Mouse (Mus musculus) limb, embryonic 13.5 days (tissue): ENCODE data around the gene Megf11. TPM values are rescaled to one million over a fixed set of nuclear protein-coding genes. Genes with fewer than 3 reads are reported as not detected.

ENCODE experiments used
- ATAC-seq: fragments of 200-750 bp; cut with Nextera tagmentation; 2 replicates; pipeline ENCODE4 v1.8.0; 2017; ENCODE audit warnings: low read depth, moderate number of reproducible peaks, moderate TSS enrichment; ENCODE audit not compliant: low FRiP score
- H3K27ac ChIP-seq: fragments of 300-500 bp; sonication (generic); 2 replicates; pipeline ENCODE4 v1.5.1; 2015; ENCODE audit warnings: inconsistent platforms, mild to moderate bottlenecking, moderate library complexity
- H3K27me3 ChIP-seq: fragments of 300-500 bp; sonication (generic); 2 replicates; pipeline ENCODE4 v1.6.1; 2015; ENCODE audit warnings: mild to moderate bottlenecking, inconsistent platforms
- H3K36me3 ChIP-seq: fragments of 300-500 bp; sonication (generic); 2 replicates; pipeline ENCODE4 v1.6.1; 2015; ENCODE audit warnings: inconsistent platforms, mild to moderate bottlenecking, moderate library complexity
- H3K4me1 ChIP-seq: fragments of 300-500 bp; sonication (generic); 2 replicates; pipeline ENCODE4 v1.6.1; 2015; ENCODE audit warnings: inconsistent platforms
- H3K4me2 ChIP-seq: fragments of 300-500 bp; sonication (generic); replicated peaks from 2 replicates; pipeline ENCODE4 v1.6.1; 2015; ENCODE audit warnings: inconsistent platforms, mild to moderate bottlenecking, moderate library complexity
- H3K4me3 ChIP-seq: fragments of 300-500 bp; sonication (generic); 2 replicates; pipeline ENCODE4 v1.5.1; 2015; ENCODE audit warnings: moderate library complexity, mild to moderate bottlenecking, inconsistent platforms
- H3K9ac ChIP-seq: fragments of 300-500 bp; sonication (generic); 2 replicates; pipeline ENCODE4 v1.6.1; 2015; ENCODE audit warnings: mild to moderate bottlenecking, inconsistent platforms
- H3K9me3 ChIP-seq: fragments of 300-500 bp; sonication (generic); 2 replicates; pipeline ENCODE4 v1.6.1; 2016; ENCODE audit warnings: inconsistent platforms
- WGBS: fragments of 180-500 bp; shearing (Covaris S2); methylation state at CpG from one replicate; pipeline ENCODE4 v1.1.7; 2015; 5-methylcytosine and 5-hydroxymethylcytosine counted together
- polyA plus RNA-seq: library from polyadenylated mRNA; unstranded; fragments of >200 nt; fragmentation: Nextera tagmentation; extraction: Ambion mirVana; gene quantifications from 2 replicates; pipeline ENCODE4 v1.2.1, GENCODE M21; 2015

The Megf11 gene
- polyA plus RNA-seq, 1 experiment from 2014 or later: 1.2 TPM

DNA sequence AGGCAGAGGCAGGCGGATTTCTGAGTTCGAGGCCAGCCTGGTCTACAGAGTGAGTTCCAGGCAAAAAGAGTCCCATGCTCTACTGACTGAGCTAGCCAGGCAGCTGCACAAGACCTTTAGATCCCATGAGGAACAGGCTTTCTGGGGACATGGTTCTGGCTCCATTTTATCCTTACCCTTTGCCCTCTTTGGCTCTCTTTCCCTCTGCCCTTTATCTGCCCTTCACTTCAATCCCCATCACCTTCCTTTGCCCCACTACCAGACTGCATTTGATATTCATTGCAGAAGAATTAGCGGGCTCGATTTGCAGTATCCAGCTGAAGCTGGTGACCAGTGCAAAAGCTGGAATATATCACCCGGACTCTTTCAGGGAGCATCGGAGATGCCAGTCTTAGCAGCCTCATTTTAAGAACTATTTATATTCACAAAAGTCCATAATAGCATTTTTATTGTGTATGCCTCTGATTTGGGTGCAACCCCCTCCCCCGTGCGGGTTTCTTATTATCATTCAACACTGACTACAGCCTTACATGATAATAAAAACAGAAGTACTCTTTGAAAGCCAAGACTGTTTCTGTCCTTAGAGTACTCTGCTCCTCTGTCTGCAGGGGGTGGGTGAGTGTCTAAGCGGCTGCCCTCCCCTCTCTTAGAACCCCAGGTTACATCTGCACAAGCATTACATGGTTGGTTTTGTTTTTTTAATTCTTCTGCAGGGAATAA is 24.0 kb upstream of the Megf11 start:
- H3K4me1 ChIP-seq: no peaks in the 10 kb centered on the region
- ATAC-seq: no peak
- H3K27ac ChIP-seq: no peak overlapping the region
- no peak overlapping the region for H3K4me3 ChIP-seq
- H3K36me3 ChIP-seq: no peaks in the 10 kb centered on the region
- H3K4me2 ChIP-seq: no peak overlapping the region
- H3K9me3 ChIP-seq: no peaks in the 10 kb centered on the region
- no peak overlapping the region for H3K9ac ChIP-seq
- H3K27me3 ChIP-seq: no peaks in the 10 kb centered on the region
- 88% methylated on average over 9 of the region's 9 CpGs for WGBS

DNA sequence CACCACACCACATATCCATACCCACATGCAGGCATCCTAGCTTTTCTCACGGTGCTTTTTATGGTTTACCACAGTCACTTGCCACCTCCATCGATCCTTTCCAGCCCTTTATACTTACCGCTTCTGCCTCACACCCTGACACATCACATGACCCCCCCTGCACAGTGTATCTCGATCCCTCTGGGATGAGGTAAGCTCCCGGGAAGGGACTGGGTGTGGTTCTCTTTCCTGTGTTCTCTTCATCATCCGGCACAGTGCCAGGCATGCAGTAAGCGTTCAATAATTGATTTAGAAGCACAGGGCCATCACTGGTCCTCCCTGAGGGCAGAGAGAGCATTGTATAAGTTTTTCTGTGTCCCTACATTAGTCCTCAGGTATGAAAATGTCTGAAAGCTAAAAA is 15.6 kb upstream of the Megf11 start:
- no peak overlapping the region for H3K4me2 ChIP-seq
- H3K27ac ChIP-seq: no peak overlapping the region
- H3K4me1 ChIP-seq: peaks cover 2% of the 10 kb centered on the region; the same call in 1 of the 2 replicates
- H3K4me3 ChIP-seq: no peak overlapping the region
- ATAC-seq: no peak
- 63% methylated on average over 7 of the region's 7 CpGs for WGBS
- H3K9me3 ChIP-seq: no peaks in the 10 kb centered on the region
- peaks cover 11% of the 10 kb centered on the region; the same call in 1 of the 2 replicates for H3K27me3 ChIP-seq
- H3K9ac ChIP-seq: no peak overlapping the region
- no peaks in the 10 kb centered on the region for H3K36me3 ChIP-seq

GRCm38 (mm10) chr9:64371305-64371819 is 14.1 kb upstream of the Megf11 start:
- Histone ChIP-seq H3K4me1 (peaks cover 2% of the 10 kb centered on the region; the same call in 1 of the 2 replicates), H3K27me3 (peaks cover 11% of the 10 kb centered on the region; the same call in 1 of the 2 replicates), H3K9me3 (no peaks in the 10 kb centered on the region), H3K4me3 (no peak overlapping the region), H3K4me2 (no peak overlapping the region), H3K27ac (no peak overlapping the region), H3K9ac (no peak overlapping the region), H3K36me3 (no peaks in the 10 kb centered on the region)
- no peak for ATAC-seq
- WGBS: 49% methylated on average over 11 of the region's 11 CpGs

DNA sequence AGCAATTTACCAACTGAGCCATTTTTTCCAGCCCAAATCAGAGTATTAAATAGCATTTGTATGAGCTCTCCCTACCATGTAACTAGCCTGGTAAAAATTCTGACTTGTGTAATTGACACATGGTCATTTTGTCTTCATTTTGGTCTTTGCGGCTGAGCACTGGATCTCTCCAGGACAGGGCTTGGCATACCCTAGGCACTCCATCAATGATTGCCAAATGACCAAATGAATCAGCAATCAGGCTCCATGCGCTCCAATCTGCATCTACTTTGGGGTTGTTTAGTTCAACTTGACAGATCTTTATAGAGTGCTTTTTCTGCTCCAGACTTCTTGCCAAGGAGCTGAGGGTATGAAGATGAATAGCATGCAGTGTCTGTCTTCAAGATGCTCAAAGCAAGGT is 9.0 kb upstream of the Megf11 start:
- no peak for ATAC-seq
- Histone ChIP-seq H3K36me3 (no peaks in the 10 kb centered on the region), H3K9ac (no peak overlapping the region), H3K4me3 (no peak overlapping the region), H3K27ac (no peak overlapping the region), H3K9me3 (no peaks in the 10 kb centered on the region), H3K4me2 (no peak overlapping the region), H3K27me3 (peaks cover 7% of the 10 kb centered on the region; the same call in 1 of the 2 replicates), H3K4me1 (no peaks in the 10 kb centered on the region)
- 75% methylated on average over 2 of the region's 2 CpGs for WGBS

DNA sequence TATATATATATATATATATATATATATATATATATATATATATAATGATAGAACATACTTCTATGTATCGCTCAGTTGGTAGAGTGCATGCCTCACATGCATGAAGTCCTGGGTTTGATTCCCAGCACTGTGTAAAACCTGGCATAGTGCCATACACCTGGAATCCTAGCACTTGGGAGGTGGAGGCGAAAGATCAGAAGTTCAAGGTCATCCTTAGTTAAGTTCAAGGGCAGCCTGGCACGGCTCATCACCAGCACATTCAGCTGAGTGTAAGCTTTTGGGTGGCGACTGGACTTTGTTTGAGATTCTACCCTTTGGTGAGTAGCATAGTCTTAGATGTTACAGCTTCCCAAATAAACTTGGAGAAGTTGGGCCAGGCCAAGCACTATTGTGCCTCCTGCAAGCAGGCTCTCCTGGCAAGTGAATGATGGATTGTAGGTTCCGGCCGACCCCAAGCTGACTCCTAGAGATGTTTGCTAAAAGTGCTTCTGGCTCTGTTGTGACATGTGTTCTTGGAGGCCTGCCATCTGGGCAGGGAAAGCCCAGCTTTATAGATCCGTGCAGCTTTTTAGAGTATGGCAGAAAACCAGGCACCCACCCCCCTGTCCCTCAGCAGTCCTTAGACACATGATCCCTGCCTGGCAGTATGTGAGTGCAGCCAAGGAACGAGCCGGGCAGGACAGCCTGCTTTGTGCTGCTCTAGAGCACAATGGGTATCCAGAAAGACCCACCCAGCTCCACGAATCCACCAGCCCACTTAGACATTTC is 2.2 kb upstream of the Megf11 start:
- ATAC-seq: no peak
- H3K27me3 ChIP-seq: peaks cover 56% of the 10 kb centered on the region
- 44% methylated on average over 10 of the region's 10 CpGs for WGBS
- peaks cover 36% of the 10 kb centered on the region for H3K4me1 ChIP-seq
- H3K27ac ChIP-seq: no peak overlapping the region
- H3K36me3 ChIP-seq: no peaks in the 10 kb centered on the region
- no peak overlapping the region for H3K9ac ChIP-seq
- no peaks in the 10 kb centered on the region for H3K9me3 ChIP-seq
- H3K4me2 ChIP-seq: 0 out of 2 replicates have a peak overlapping the region, but pooled peaks have one; percentile 14
- no peak overlapping the region for H3K4me3 ChIP-seq

- peaks cover 36% of the 10 kb centered on the region for H3K4me1 ChIP-seq
These were observed 1.2 kb downstream of the Megf11 start for GRCm38 (mm10) chr9:64386466-64387211.

DNA sequence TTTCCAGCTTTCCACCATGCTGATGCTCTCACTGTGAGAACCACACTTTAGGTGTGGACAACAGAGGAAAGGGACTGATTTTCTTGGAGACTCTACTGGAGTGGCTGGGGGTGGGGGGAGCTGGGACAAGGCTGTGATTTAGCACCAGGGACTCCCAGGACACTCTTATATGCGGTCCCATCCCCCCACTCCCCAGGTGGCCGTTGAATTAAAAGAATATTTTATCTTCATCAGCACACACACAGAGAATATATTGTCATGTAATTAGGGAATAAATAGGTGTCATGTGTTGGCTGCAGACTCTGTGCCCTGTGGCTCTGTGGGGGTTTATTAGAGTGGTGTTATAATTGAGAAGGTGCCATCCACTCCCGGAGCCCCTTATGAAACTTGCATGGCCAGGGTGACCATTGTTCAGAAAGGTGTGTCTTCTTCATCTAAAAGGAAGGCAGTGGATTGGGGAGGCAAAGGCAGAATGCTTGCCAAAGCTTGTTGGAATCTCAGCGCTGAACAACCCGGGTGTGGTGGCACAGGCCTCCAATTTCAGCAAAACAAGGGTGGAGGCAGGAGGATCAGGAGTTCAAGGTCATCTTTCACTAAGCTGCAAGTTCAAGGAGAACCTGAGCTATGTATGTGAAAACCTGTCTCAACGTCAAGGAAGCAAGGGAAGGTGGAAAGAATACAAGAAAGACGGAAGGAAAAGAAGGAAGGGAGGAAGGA is 4.3 kb downstream of the Megf11 start:
- Histone ChIP-seq H3K4me1 (peaks cover 25% of the 10 kb centered on the region), H3K9ac (no peak overlapping the region), H3K4me3 (no peak overlapping the region), H3K9me3 (no peaks in the 10 kb centered on the region), H3K4me2 (no peak overlapping the region), H3K36me3 (no peaks in the 10 kb centered on the region), H3K27ac (no peak overlapping the region), H3K27me3 (peaks cover 54% of the 10 kb centered on the region)
- WGBS: 67% methylated on average over 7 of the region's 7 CpGs
- no peak for ATAC-seq

More at GRCm38 (mm10) chr9:64386466-64387211, 1.2 kb downstream of the Megf11 start:
- H3K36me3 ChIP-seq: no peaks in the 10 kb centered on the region
- peak overlapping the region; percentile 57 for H3K4me3 ChIP-seq
- H3K9me3 ChIP-seq: no peaks in the 10 kb centered on the region
- H3K27me3 ChIP-seq: peaks cover 77% of the 10 kb centered on the region
- WGBS: under 1% methylated on average over 45 of the region's 45 CpGs
- no peak for ATAC-seq
- H3K4me2 ChIP-seq: peak overlapping the region; percentile 98
- peak overlapping the region; percentile 58 for H3K9ac ChIP-seq
- no peak overlapping the region for H3K27ac ChIP-seq

GRCm38 (mm10) chr9:64393914-64394596 is 8.6 kb downstream of the Megf11 start:
- Histone ChIP-seq H3K9me3 (no peaks in the 10 kb centered on the region), H3K9ac (no peak overlapping the region), H3K36me3 (no peaks in the 10 kb centered on the region), H3K27me3 (peaks cover 13% of the 10 kb centered on the region), H3K27ac (no peak overlapping the region), H3K4me1 (peaks cover 5% of the 10 kb centered on the region; the same call in 1 of the 2 replicates), H3K4me2 (no peak overlapping the region; the same call in 1 of the 2 replicates), H3K4me3 (no peak overlapping the region)
- no peak for ATAC-seq
- WGBS: 48% methylated on average over 5 of the region's 5 CpGs

- Histone ChIP-seq H3K36me3 (no peaks in the 10 kb centered on the region), H3K9me3 (no peaks in the 10 kb centered on the region), H3K27me3 (peaks cover 7% of the 10 kb centered on the region; the same call in 1 of the 2 replicates), H3K4me3 (no peak overlapping the region), H3K9ac (no peak overlapping the region), H3K4me2 (no peak overlapping the region), H3K27ac (no peak overlapping the region), H3K4me1 (peaks cover 5% of the 10 kb centered on the region; the same call in 1 of the 2 replicates)
- ATAC-seq: no peak
- WGBS: 64% methylated on average over 7 of the region's 7 CpGs
These were observed 10.0 kb downstream of the Megf11 start for GRCm38 (mm10) chr9:64395238-64395920.

- H3K4me2 ChIP-seq: no peak overlapping the region
- H3K27ac ChIP-seq: no peak overlapping the region
- H3K27me3 ChIP-seq: peaks cover 4% of the 10 kb centered on the region; the same call in 1 of the 2 replicates
- peaks cover 5% of the 10 kb centered on the region; the same call in 1 of the 2 replicates for H3K4me1 ChIP-seq
- H3K9ac ChIP-seq: no peak overlapping the region
- H3K9me3 ChIP-seq: no peaks in the 10 kb centered on the region
- 20% methylated on average over 1 of the region's 1 CpGs for WGBS
- H3K36me3 ChIP-seq: no peaks in the 10 kb centered on the region
- no peak overlapping the region for H3K4me3 ChIP-seq
- ATAC-seq: no peak
These were observed 11.7 kb downstream of the Megf11 start for GRCm38 (mm10) chr9:64397108-64397507.
